Mouse (Mus musculus) lung, adult 2 months (tissue): ENCODE data around the gene Naa80.
A peak's percentile ranks its signal among the peaks of the same experiment; 100 is the strongest.

Experiments used
- CTCF ChIP-seq: fragments of 200-500 bp; IDR thresholded peaks from 2 replicates; pipeline ENCODE4 v1.5.1; 2011; ENCODE audit warnings: mild to moderate bottlenecking, low read length, control low read depth; ENCODE audit not compliant: insufficient read depth
- POLR2A ChIP-seq: fragments of 200-500 bp; IDR thresholded peaks from 2 replicates; pipeline ENCODE4 v1.6.1; 2011; ENCODE audit warnings: low read depth, mild to moderate bottlenecking, control low read depth, low read length, borderline replicate concordance; ENCODE audit errors: extremely low read depth

DNA sequence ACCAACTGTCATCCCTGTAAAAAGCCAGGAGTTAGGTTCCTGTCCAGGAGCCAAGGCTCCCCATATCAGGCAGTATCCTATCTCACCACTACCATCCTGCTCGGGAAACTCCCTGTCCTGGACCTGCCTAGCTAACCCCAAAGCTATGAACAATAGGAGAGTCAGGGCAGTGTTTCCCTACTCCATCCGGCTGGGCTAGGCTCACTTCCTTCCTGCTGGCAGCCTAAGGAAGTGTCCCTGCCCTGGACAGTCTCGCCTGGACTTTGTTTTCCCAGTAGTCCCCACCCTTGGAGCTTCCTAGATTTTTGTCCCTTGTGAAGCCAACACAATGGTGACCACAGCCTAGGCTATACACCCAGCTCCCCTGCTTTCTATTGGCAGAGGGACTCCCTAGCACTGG is 11.8 kb upstream of the Naa80 start:
- no peak for TF ChIP-seq CTCF
- peak; percentile 51; the same call in 1 of the 2 replicates for TF ChIP-seq POLR2A
